Mouse (Mus musculus): ENCODE data around the gene Rab8a.

The Rab8a gene

GRCm38 (mm10) chr8:72215060-72215459 is 54.1 kb downstream of the Rab8a start:
- DNase-seq, result peak; percentile 84

GRCm38 (mm10) chr8:72215871-72216270 is 54.9 kb downstream of the Rab8a start:
- DNase-seq, result peak; percentile 56

GRCm38 (mm10) chr8:72218781-72219540 is 58.0 kb downstream of the Rab8a start:
- DNase-seq, result no peak

- peak; percentile 99 for DNase-seq
Observed at GRCm38 (mm10) chr8:72219541-72220363, 58.8 kb downstream of the Rab8a start, which contains the start of gene Fam32a. Gene Fam32a (plus strand): TSS chr8:72219730.

GRCm38 (mm10) chr8:72220758-72221157 is 59.8 kb downstream of the Rab8a start:
- DNase-seq, result no peak

- peak; percentile 89 for DNase-seq
Observed at GRCm38 (mm10) chr8:72222656-72223055, 61.7 kb downstream of the Rab8a start.
